Mouse (Mus musculus): ENCODE measurements at regions not wholly inside any gene's neighbourhood (a gene's known extent, or its start where the extent isn't known, plus 50 kb on each side); places are given as distances from the start of the nearest gene placed in this dataset.

- no peak for ATAC-seq (ENCODE audit: low FRiP score, low read depth)
- Histone ChIP-seq H3K9me3 (no peaks in the 10 kb centered on the region), H3K27me3 (0 out of 2 replicates have a peak, but pooled peaks cover 3% of the 10 kb centered on the region)
These were observed 147.6 kb downstream of the Ttc8 start for GRCm38 (mm10) chr12:99067962-99068361.

GRCm38 (mm10) chr12:99073766-99074165 is 153.4 kb downstream of the Ttc8 start:
- no peak for ATAC-seq (ENCODE audit: low FRiP score, low read depth)
- H3K36me3 ChIP-seq: no peaks in the 10 kb centered on the region
- 0 out of 2 replicates have a peak, but pooled peaks cover 3% of the 10 kb centered on the region for H3K27me3 ChIP-seq
- WGBS: 91% methylated on average over 5 of the region's 5 CpGs
- H3K9me3 ChIP-seq: no peaks in the 10 kb centered on the region
- H3K27ac ChIP-seq (replicated peaks): no peak overlapping the region
- H3K9ac ChIP-seq (replicated peaks): no peak overlapping the region
- no peaks in the 10 kb centered on the region for H3K4me1 ChIP-seq
- H3K4me2 ChIP-seq (replicated peaks): no peak overlapping the region
- no peak overlapping the region for H3K4me3 ChIP-seq

More at GRCm38 (mm10) chr12:99067962-99068361, 147.6 kb downstream of the Ttc8 start:
- 78% methylated on average over 3 of the region's 3 CpGs for WGBS
- Histone ChIP-seq H3K4me1 (no peaks in the 10 kb centered on the region), H3K36me3 (no peaks in the 10 kb centered on the region), H3K4me3 (no peak overlapping the region), H3K27ac (replicated peaks) (no peak overlapping the region), H3K9ac (replicated peaks) (no peak overlapping the region), H3K4me2 (replicated peaks) (no peak overlapping the region)

DNA sequence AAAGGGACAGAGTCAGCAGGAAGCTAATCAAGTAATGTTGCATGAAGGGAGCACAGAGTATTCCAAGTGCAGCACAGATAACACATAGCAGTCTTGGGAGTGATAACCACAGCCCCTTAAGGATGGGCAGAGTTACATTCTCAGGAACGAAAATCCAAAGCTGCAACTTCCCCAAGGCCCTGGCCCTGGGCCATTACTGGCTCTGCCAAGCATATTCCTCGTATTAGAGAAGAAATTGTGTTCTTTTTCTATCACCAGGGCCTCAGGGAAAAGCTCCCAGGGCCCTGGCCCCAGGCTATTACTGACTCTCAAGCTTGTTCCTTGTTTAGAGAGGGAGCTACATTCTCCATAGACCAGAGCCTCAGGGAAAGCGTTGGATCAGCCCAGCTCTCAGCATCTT is 157.0 kb downstream of the Ttc8 start:
- WGBS: 75% methylated on average over 3 of the region's 3 CpGs

GRCm38 (mm10) chr12:99079873-99080272 is 159.5 kb downstream of the Ttc8 start:
- H3K9ac ChIP-seq (replicated peaks): no peak overlapping the region
- H3K4me2 ChIP-seq (replicated peaks): no peak overlapping the region
- 78% methylated on average over 1 of the region's 1 CpGs for WGBS
- no peaks in the 10 kb centered on the region for H3K9me3 ChIP-seq
- no peaks in the 10 kb centered on the region for H3K27me3 ChIP-seq
- no peak overlapping the region for H3K27ac ChIP-seq (replicated peaks)
- ATAC-seq (ENCODE audit: low FRiP score, low read depth): no peak
- no peaks in the 10 kb centered on the region for H3K36me3 ChIP-seq
- H3K4me3 ChIP-seq: no peak overlapping the region
- H3K4me1 ChIP-seq: peaks cover 20% of the 10 kb centered on the region

More for the DNA sequence above, 157.0 kb downstream of the Ttc8 start:
- no peak overlapping the region for H3K4me2 ChIP-seq (replicated peaks)
- H3K9ac ChIP-seq (replicated peaks): no peak overlapping the region
- H3K27me3 ChIP-seq: no peaks in the 10 kb centered on the region
- ATAC-seq (ENCODE audit: low FRiP score, low read depth): no peak
- H3K4me3 ChIP-seq: no peak overlapping the region
- no peaks in the 10 kb centered on the region for H3K36me3 ChIP-seq
- H3K4me1 ChIP-seq: no peaks in the 10 kb centered on the region
- no peak overlapping the region for H3K27ac ChIP-seq (replicated peaks)
- H3K9me3 ChIP-seq: no peaks in the 10 kb centered on the region

DNA sequence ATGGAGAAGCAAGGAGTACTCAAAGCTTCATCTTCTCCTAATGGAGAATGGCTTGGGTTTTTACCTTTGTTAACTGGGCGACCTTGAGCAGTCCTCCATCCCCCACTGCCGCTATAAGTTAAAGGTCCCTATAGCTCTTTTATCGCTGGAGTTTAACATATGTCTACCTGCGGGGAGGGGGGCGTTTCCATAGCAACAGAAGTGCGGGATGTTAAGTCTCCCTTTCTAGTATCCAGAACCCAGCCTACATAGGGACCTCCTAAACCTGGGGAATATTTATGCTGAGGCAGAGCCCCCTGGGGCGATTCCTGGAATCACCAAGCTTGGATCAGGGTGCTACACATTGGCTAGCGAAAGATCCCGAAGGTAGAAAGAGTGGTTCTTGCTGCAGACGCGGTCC is 163.2 kb downstream of the Ttc8 start:
- H3K27me3 ChIP-seq: 0 out of 2 replicates have a peak, but pooled peaks cover 2% of the 10 kb centered on the region
- H3K4me1 ChIP-seq: peaks cover 40% of the 10 kb centered on the region
- H3K9me3 ChIP-seq: no peaks in the 10 kb centered on the region
- 40% methylated on average over 11 of the region's 11 CpGs for WGBS
- H3K27ac ChIP-seq (replicated peaks): no peak overlapping the region
- H3K9ac ChIP-seq (replicated peaks): no peak overlapping the region
- H3K4me3 ChIP-seq: no peak overlapping the region
- no peaks in the 10 kb centered on the region for H3K36me3 ChIP-seq
- peak; percentile 39; the same call in 1 of the 2 replicates for ATAC-seq (ENCODE audit: low FRiP score, low read depth)
- no peak overlapping the region for H3K4me2 ChIP-seq (replicated peaks)

GRCm38 (mm10) chr12:99084144-99084543 is 163.8 kb downstream of the Ttc8 start:
- Histone ChIP-seq H3K9me3 (no peaks in the 10 kb centered on the region), H3K36me3 (no peaks in the 10 kb centered on the region), H3K4me1 (peaks cover 40% of the 10 kb centered on the region), H3K4me2 (replicated peaks) (no peak overlapping the region), H3K27me3 (0 out of 2 replicates have a peak, but pooled peaks cover 5% of the 10 kb centered on the region), H3K27ac (replicated peaks) (no peak overlapping the region), H3K9ac (replicated peaks) (no peak overlapping the region), H3K4me3 (no peak overlapping the region)
- WGBS: under 1% methylated on average over 18 of the region's 18 CpGs
- ATAC-seq (ENCODE audit: low FRiP score, low read depth): peak; percentile 94

DNA sequence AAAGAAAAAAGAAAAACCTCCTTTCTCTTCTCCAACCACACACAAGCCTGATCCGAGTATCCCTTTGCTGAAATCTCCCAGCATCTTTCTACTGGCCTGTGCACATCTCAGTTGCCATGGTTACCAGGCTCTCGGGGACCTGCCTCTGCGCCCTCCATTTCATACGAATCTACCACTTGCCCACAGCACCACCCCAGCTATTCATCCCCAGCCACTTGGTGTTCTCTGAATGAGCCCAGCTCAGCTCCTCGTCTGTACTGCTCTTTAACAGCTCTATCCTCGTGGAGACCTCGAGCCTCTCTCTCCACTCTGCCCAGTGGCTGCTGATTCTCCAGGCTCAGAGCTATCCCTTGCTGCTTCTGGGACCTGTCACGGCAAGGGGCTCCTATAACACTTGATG is 166.9 kb downstream of the Ttc8 start:
- WGBS: 18% methylated on average over 8 of the region's 8 CpGs
- Histone ChIP-seq H3K9me3 (no peaks in the 10 kb centered on the region), H3K27ac (replicated peaks) (peak overlapping the region; percentile 73), H3K36me3 (no peaks in the 10 kb centered on the region), H3K4me3 (no peak overlapping the region), H3K9ac (replicated peaks) (no peak overlapping the region), H3K4me2 (replicated peaks) (peak overlapping the region; percentile 18), H3K27me3 (0 out of 2 replicates have a peak, but pooled peaks cover 5% of the 10 kb centered on the region), H3K4me1 (peaks cover 40% of the 10 kb centered on the region)
- ATAC-seq (ENCODE audit: low FRiP score, low read depth): peak; percentile 55

DNA sequence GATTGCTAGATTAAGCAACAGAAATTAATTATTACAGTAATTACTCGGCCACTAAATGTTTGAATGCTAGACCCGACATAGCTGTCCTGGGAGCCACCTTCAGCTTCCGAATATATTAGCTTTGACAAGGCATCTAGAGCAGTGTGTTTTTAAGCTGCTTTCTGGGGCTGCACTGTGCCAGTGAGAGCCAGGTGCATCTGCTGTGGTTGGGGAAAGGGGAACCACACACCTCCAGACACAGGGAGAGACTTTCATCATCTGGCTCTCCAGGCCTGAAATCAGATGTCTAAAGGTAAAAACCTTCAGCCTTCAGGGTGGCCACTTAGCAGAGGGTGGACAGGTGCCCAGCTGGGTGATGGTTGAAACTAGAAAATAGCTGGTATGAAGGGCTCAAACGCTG is 171.4 kb downstream of the Ttc8 start:
- Histone ChIP-seq H3K9me3 (no peaks in the 10 kb centered on the region), H3K27me3 (peaks cover 9% of the 10 kb centered on the region; the same call in 1 of the 2 replicates), H3K36me3 (no peaks in the 10 kb centered on the region), H3K4me3 (no peak overlapping the region), H3K9ac (replicated peaks) (no peak overlapping the region), H3K4me2 (replicated peaks) (no peak overlapping the region), H3K4me1 (peaks cover 15% of the 10 kb centered on the region), H3K27ac (replicated peaks) (no peak overlapping the region)
- 72% methylated on average over 4 of the region's 4 CpGs for WGBS
- no peak for ATAC-seq (ENCODE audit: low FRiP score, low read depth)

DNA sequence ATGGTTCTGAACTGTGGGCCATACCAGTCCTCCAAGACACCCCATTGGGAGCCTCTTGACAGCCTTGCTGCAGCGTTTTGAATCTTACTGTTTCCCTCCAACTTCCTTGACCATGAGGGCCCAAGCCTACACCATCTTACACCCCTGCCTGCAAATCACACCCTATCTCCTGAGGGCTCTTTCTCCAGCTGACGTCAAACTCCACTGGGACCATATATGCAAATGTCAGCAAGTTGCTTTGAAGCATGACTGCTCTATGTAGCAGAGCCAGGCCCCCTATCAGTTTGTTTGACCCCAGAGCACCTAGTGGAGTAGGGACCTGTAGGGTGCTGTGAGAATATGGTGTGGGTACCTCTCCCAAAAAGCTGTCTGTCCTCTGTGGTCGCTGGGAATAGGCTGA is 172.8 kb downstream of the Ttc8 start:
- H3K4me3 ChIP-seq: no peak overlapping the region
- H3K9me3 ChIP-seq: no peaks in the 10 kb centered on the region
- WGBS: 70% methylated on average over 3 of the region's 3 CpGs
- no peak for ATAC-seq (ENCODE audit: low FRiP score, low read depth)
- peaks cover 1% of the 10 kb centered on the region for H3K4me1 ChIP-seq
- no peak overlapping the region for H3K9ac ChIP-seq (replicated peaks)
- no peak overlapping the region for H3K27ac ChIP-seq (replicated peaks)
- H3K27me3 ChIP-seq: peaks cover 9% of the 10 kb centered on the region; the same call in 1 of the 2 replicates
- no peaks in the 10 kb centered on the region for H3K36me3 ChIP-seq
- H3K4me2 ChIP-seq (replicated peaks): no peak overlapping the region

DNA sequence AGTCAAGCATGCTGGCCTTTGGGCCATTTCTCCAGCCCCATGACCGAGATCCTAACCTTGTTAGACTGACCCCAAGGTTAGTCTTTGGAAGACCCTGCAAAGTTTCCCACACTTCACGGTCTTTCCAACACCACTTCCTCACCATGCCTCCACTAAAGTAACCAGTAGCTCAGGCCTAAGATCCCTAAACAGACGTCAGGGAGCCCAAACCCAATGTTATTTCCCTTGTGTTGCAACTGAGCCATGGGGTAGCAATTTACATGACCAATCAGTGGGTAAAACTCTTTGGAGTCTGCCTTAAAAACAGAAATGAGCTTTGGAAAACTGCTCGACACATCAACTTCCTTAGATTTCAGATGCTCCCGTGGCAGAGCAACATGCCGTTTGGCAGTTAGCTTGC is 173.6 kb downstream of the Ttc8 start:
- 84% methylated on average over 6 of the region's 6 CpGs for WGBS
- no peak for ATAC-seq (ENCODE audit: low FRiP score, low read depth)
- no peak overlapping the region for H3K4me2 ChIP-seq (replicated peaks)
- H3K36me3 ChIP-seq: no peaks in the 10 kb centered on the region
- no peak overlapping the region for H3K4me3 ChIP-seq
- H3K27ac ChIP-seq (replicated peaks): no peak overlapping the region
- H3K4me1 ChIP-seq: no peaks in the 10 kb centered on the region; the same call in 1 of the 2 replicates
- peaks cover 5% of the 10 kb centered on the region; the same call in 1 of the 2 replicates for H3K27me3 ChIP-seq
- no peak overlapping the region for H3K9ac ChIP-seq (replicated peaks)
- H3K9me3 ChIP-seq: no peaks in the 10 kb centered on the region

DNA sequence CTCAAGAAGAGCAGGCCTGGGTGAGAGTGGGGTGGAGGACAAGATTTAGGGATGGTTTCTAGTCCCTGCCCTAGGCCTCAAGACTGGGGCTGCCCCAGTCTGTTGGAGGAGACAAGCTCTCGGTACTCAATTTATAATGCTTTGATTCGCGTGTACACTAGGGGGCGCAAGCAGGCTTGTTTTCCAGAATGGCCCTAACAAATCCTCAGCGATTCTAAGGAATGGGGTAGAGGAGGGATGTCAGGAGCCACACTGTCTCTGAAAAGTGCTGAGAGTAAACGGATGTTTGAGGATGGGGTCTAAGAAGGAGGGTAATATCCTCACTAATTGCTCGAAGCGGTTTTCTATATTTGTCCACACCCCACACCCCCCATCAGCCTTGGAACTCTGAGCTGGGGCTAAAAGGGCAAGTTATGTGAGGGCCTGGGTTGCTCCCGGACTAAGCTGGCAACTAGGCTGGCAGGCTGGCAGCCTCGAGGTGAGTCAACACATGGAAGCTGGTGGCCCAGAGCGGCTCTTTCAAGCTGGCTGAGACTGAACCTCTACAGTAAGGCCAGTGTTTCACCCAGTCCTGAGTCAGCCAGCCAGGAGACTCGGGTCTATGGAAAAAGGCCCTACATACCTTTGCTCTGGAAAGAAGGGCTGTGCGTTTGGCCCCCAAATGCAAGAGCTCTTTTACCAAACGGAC is 176.7 kb downstream of the Ttc8 start:
- 36% methylated on average over 14 of the region's 14 CpGs for WGBS
- H3K9ac ChIP-seq (replicated peaks): no peak overlapping the region
- H3K27ac ChIP-seq (replicated peaks): no peak overlapping the region
- H3K4me3 ChIP-seq: no peak overlapping the region
- ATAC-seq (ENCODE audit: low FRiP score, low read depth): peak; percentile 76
- no peaks in the 10 kb centered on the region; the same call in 1 of the 2 replicates for H3K4me1 ChIP-seq
- H3K27me3 ChIP-seq: peaks cover 9% of the 10 kb centered on the region
- no peak overlapping the region for H3K4me2 ChIP-seq (replicated peaks)
- no peaks in the 10 kb centered on the region for H3K36me3 ChIP-seq
- H3K9me3 ChIP-seq: no peaks in the 10 kb centered on the region

DNA sequence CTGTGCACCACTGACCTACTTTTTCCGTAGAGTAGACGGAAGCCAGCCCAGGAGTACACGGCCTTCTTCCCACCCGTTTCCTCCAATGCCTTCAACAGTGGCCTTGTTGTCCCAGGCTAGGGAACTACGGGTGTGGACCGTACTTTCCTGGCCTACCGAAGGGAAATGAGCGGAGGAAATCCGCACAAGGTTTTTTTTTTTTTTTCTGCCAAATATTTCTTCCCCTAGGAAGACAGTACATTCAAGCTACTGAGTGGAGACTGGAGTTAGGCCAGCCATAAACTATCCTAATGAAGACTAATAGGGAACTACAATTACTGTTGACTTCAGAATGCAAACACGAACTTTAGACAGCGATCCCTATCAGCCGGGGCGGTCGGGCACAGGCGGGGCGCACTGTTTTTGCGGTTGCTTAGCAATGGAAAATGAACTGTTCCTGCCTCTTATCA is 177.3 kb downstream of the Ttc8 start:
- WGBS: 93% methylated on average over 17 of the region's 17 CpGs
- ATAC-seq (ENCODE audit: low FRiP score, low read depth): no peak
- H3K27ac ChIP-seq (replicated peaks): no peak overlapping the region

More for the DNA sequence above, 177.3 kb downstream of the Ttc8 start:
- peaks cover 9% of the 10 kb centered on the region for H3K27me3 ChIP-seq
- no peak overlapping the region for H3K9ac ChIP-seq (replicated peaks)
- H3K36me3 ChIP-seq: no peaks in the 10 kb centered on the region
- no peaks in the 10 kb centered on the region; the same call in 1 of the 2 replicates for H3K4me1 ChIP-seq
- no peak overlapping the region for H3K4me2 ChIP-seq (replicated peaks)
- no peak overlapping the region for H3K4me3 ChIP-seq
- no peaks in the 10 kb centered on the region for H3K9me3 ChIP-seq
